Comparison of ENCODE assay signal across 17 mouse cellular contexts in genomic region chr1:64055210-64055609, GRCm38 (mm10).
DNase-seq lines count a peak whose midpoint lies in the region; ATAC-seq and TF ChIP-seq lines count a peak whose summit lies in the region.
"Had no signal": no experiment of that assay in that cellular context is flagged by ENCODE, and none has a peak within 500 bp of the region (broad histone marks: within the 10 kb centered on the region; RNA-seq: fewer than 3 reads in every experiment).

No protein-coding gene starts in this region.

- H3K27me3 ChIP-seq in heart, embryonic 12.5 days (replicated peaks): no peaks in the 10 kb centered on the region
- H3K27me3 ChIP-seq in midbrain, embryonic 14.5 days (ENCODE audit: control insufficient read depth, insufficient read depth, low read length): no peaks in the 10 kb centered on the region
- no peaks in the 10 kb centered on the region for H3K27me3 ChIP-seq in midbrain, embryonic 10.5 days (ENCODE audit: low read depth, poor library complexity, severe bottlenecking)
- H3K27me3 ChIP-seq in midbrain, postnatal 0 days (ENCODE audit: insufficient read depth, low read length): no peaks in the 10 kb centered on the region
- H3K27me3 ChIP-seq: embryonic facial prominence, embryonic 12.5 days; hindbrain, embryonic 15.5 days had no signal

- no peaks in the 10 kb centered on the region for H3K9me3 ChIP-seq in heart, embryonic 12.5 days (replicated peaks)
- no peaks in the 10 kb centered on the region for H3K9me3 ChIP-seq in midbrain, embryonic 14.5 days (ENCODE audit: control insufficient read depth, low read length)
- no peaks in the 10 kb centered on the region for H3K9me3 ChIP-seq in midbrain, embryonic 10.5 days (replicated peaks)
- no peaks in the 10 kb centered on the region for H3K9me3 ChIP-seq in midbrain, postnatal 0 days (ENCODE audit: low read length)
- H3K9me3 ChIP-seq: embryonic facial prominence, embryonic 12.5 days; hindbrain, embryonic 15.5 days had no signal

- 83% methylated on average over 4 of the region's 4 CpGs for WGBS in heart, embryonic 12.5 days
- WGBS in midbrain, embryonic 14.5 days: 57% methylated on average over 4 of the region's 4 CpGs
- 92% methylated on average over 4 of the region's 4 CpGs for WGBS in midbrain, embryonic 10.5 days
- 67% methylated on average over 4 of the region's 4 CpGs for WGBS in midbrain, postnatal 0 days

- no peak overlapping the region for H3K9ac ChIP-seq in heart, embryonic 12.5 days
- H3K9ac ChIP-seq in midbrain, embryonic 14.5 days (replicated peaks; ENCODE audit: low read length): no peak overlapping the region
- H3K9ac ChIP-seq in midbrain, postnatal 0 days (replicated peaks; ENCODE audit: low read length, poor library complexity, severe bottlenecking): no peak overlapping the region
- H3K9ac ChIP-seq: embryonic facial prominence, embryonic 12.5 days; hindbrain, embryonic 15.5 days had no signal

- ATAC-seq in heart, embryonic 12.5 days (ENCODE audit: insufficient number of reproducible peaks, low FRiP score): no peak
- no peak for ATAC-seq in midbrain, embryonic 14.5 days (ENCODE audit: low FRiP score, low TSS enrichment)
- no peak for ATAC-seq in midbrain, postnatal 0 days (ENCODE audit: low FRiP score)

- peaks cover 10% of the 10 kb centered on the region for H3K36me3 ChIP-seq in heart, embryonic 12.5 days
- no peaks in the 10 kb centered on the region for H3K36me3 ChIP-seq in midbrain, embryonic 14.5 days (ENCODE audit: control insufficient read depth, insufficient read depth, low read length)
- 0 out of 2 replicates have a peak, but pooled peaks cover 6% of the 10 kb centered on the region for H3K36me3 ChIP-seq in midbrain, embryonic 10.5 days
- H3K36me3 ChIP-seq in midbrain, postnatal 0 days (ENCODE audit: insufficient read depth, low read length): no peaks in the 10 kb centered on the region; the same call in 1 of the 2 replicates
- H3K36me3 ChIP-seq: embryonic facial prominence, embryonic 12.5 days; hindbrain, embryonic 15.5 days had no signal

- no peak for TF ChIP-seq CTCF in layer of hippocampus, adult 2 months (conservative IDR thresholded peaks at IDR 0.05)
- no peak for TF ChIP-seq CTCF in midbrain, postnatal 0 days (IDR thresholded peaks at IDR 0.05)

- H3K4me3 ChIP-seq in heart, embryonic 12.5 days: no peak overlapping the region
- no peak overlapping the region for H3K4me3 ChIP-seq in layer of hippocampus, adult 2 months
- H3K4me3 ChIP-seq in midbrain, embryonic 14.5 days (replicated peaks; ENCODE audit: low read depth, low read length): no peak overlapping the region
- H3K4me3 ChIP-seq in midbrain, embryonic 10.5 days: no peak overlapping the region
- H3K4me3 ChIP-seq in midbrain, postnatal 0 days (ENCODE audit: low read depth, low read length): no peak overlapping the region
- H3K4me3 ChIP-seq: embryonic facial prominence, embryonic 12.5 days; heart, adult 2 months; hindbrain, embryonic 15.5 days had no signal

- no peak overlapping the region for H3K4me2 ChIP-seq in heart, embryonic 12.5 days
- no peak overlapping the region for H3K4me2 ChIP-seq in midbrain, embryonic 14.5 days (ENCODE audit: low read length)
- H3K4me2 ChIP-seq in midbrain, postnatal 0 days (ENCODE audit: low read depth, low read length, poor library complexity, severe bottlenecking): no peak overlapping the region
- H3K4me2 ChIP-seq: embryonic facial prominence, embryonic 12.5 days; heart, embryonic 11.5 days; hindbrain, embryonic 15.5 days had no signal

- no peak overlapping the region for H3K27ac ChIP-seq in heart, embryonic 12.5 days (ENCODE audit: poor library complexity, severe bottlenecking)
- peak overlapping the region; percentile 74 for H3K27ac ChIP-seq in layer of hippocampus, adult 2 months
- H3K27ac ChIP-seq in midbrain, embryonic 14.5 days (replicated peaks; ENCODE audit: low read depth, low read length): peak overlapping the region; percentile 52; the same call in 1 of the 2 replicates
- no peak overlapping the region for H3K27ac ChIP-seq in midbrain, embryonic 10.5 days (replicated peaks)
- H3K27ac ChIP-seq in midbrain, postnatal 0 days (ENCODE audit: low read depth, low read length): 0 out of 2 replicates have a peak overlapping the region, but pooled peaks have one; percentile 6
- H3K27ac ChIP-seq: embryonic facial prominence, embryonic 12.5 days; heart, adult 2 months; hindbrain, embryonic 15.5 days had no signal

- peak; percentile 85 for DNase-seq in heart, adult 11 months
- no peak for DNase-seq in layer of hippocampus, adult 2 months (ENCODE audit: low spot score in 2 of 2)
- no peak for DNase-seq in layer of hippocampus, postnatal 25 days (ENCODE audit: extremely low spot score in 1 of 2, low spot score in 1 of 2)
- DNase-seq in midbrain, embryonic 14.5 days: peak; percentile 32
- DNase-seq in midbrain, embryonic 10.5 days (ENCODE audit: low spot score): no peak
- no peak for DNase-seq in midbrain, postnatal 0 days (ENCODE audit: low spot score)
- no peak for DNase-seq in adrenal gland, adult 18-20 months (ENCODE audit: low spot score in 2 of 2)
- DNase-seq: adrenal gland, adult 8-10 months; adrenal gland, postnatal 36 days; cerebellum, adult 2 months; cerebellum, postnatal 10 days; gastrocnemius, postnatal 36 days; heart, adult 2 months had no signal

- peaks cover 9% of the 10 kb centered on the region for H3K4me1 ChIP-seq in heart, embryonic 12.5 days (replicated peaks)
- H3K4me1 ChIP-seq in midbrain, embryonic 14.5 days (ENCODE audit: control insufficient read depth, insufficient read depth, low read length): peaks cover 31% of the 10 kb centered on the region
- H3K4me1 ChIP-seq in midbrain, embryonic 10.5 days: peaks cover 18% of the 10 kb centered on the region
- peaks cover 10% of the 10 kb centered on the region; the same call in 1 of the 2 replicates for H3K4me1 ChIP-seq in midbrain, postnatal 0 days (ENCODE audit: insufficient read depth, low read length)

Comparison
In these comparisons a context has a peak if more than half of its experiments do, and no peak if none do; other contexts are left out.
1. DNase-seq: peak in heart, adult 11 months (single experiment) and midbrain, embryonic 14.5 days (single experiment); none in layer of hippocampus, adult 2 months (0 of 2), layer of hippocampus, postnatal 25 days (0 of 2), midbrain, embryonic 10.5 days (single experiment), midbrain, postnatal 0 days (single experiment) and adrenal gland, adult 18-20 months (0 of 2).
2. H3K27ac ChIP-seq: peak in layer of hippocampus, adult 2 months (single experiment), midbrain, embryonic 14.5 days (single experiment) and midbrain, postnatal 0 days (single experiment); none in heart, embryonic 12.5 days (single experiment) and midbrain, embryonic 10.5 days (single experiment).